Mouse (Mus musculus) midbrain, embryonic 15.5 days (tissue): ENCODE results near the gene Vwf. TPM values are rescaled to one million over a fixed set of nuclear protein-coding genes. Genes with fewer than 3 reads are reported as not detected.

ENCODE experiments used
- ATAC-seq: fragments of 200-750 bp; cut with Nextera tagmentation; replicated peaks from 2 replicates; pipeline ENCODE4 v1.8.0; 2017; ENCODE audit warnings: moderate TSS enrichment
- H3K27ac ChIP-seq: fragments of 300-500 bp; sonication (generic); 2 replicates; pipeline ENCODE4 v1.5.1; 2015; ENCODE audit warnings: mild to moderate bottlenecking, inconsistent platforms
- H3K27me3 ChIP-seq: fragments of 300-500 bp; sonication (generic); replicated peaks from 2 replicates; pipeline ENCODE4 v1.6.1; 2015; ENCODE audit warnings: inconsistent platforms
- H3K36me3 ChIP-seq: fragments of 300-500 bp; sonication (generic); replicated peaks from 2 replicates; pipeline ENCODE4 v1.6.1; 2015; ENCODE audit warnings: inconsistent platforms
- H3K4me1 ChIP-seq: fragments of 300-500 bp; sonication (generic); 2 replicates; pipeline ENCODE4 v1.6.1; 2015; ENCODE audit warnings: inconsistent platforms
- H3K4me2 ChIP-seq: fragments of 300-500 bp; sonication (generic); 2 replicates; pipeline ENCODE4 v1.6.1; 2015; ENCODE audit warnings: inconsistent platforms, mild to moderate bottlenecking, moderate library complexity
- H3K4me3 ChIP-seq: fragments of 300-500 bp; sonication (generic); 2 replicates; pipeline ENCODE4 v1.5.1; 2015; ENCODE audit warnings: mild to moderate bottlenecking, inconsistent platforms
- H3K9ac ChIP-seq: fragments of 300-500 bp; sonication (generic); 2 replicates; pipeline ENCODE4 v1.6.1; 2015; ENCODE audit warnings: mild to moderate bottlenecking, inconsistent platforms
- H3K9me3 ChIP-seq: fragments of 300-500 bp; sonication (generic); 2 replicates; pipeline ENCODE4 v1.6.1; 2016; ENCODE audit warnings: inconsistent platforms
- WGBS: fragments of 180-500 bp; shearing (Covaris S2); methylation state at CpG from one replicate; pipeline ENCODE4 v1.1.7; 2015; ENCODE audit warnings: mixed read lengths; 5-methylcytosine and 5-hydroxymethylcytosine counted together
- polyA plus RNA-seq: library from polyadenylated mRNA; unstranded; fragments of >200 nt; fragmentation: Nextera tagmentation; extraction: Ambion mirVana; gene quantifications from 2 replicates; pipeline ENCODE4 v1.2.1, GENCODE M21; 2015

Vwf gene
- polyA plus RNA-seq, 1 experiment from 2014 or later: 11.3 TPM

- ATAC-seq: no peak
- WGBS: 90% methylated on average over 6 of the region's 6 CpGs
- H3K27ac ChIP-seq: no peak overlapping the region
- H3K4me2 ChIP-seq: no peak overlapping the region
- H3K9ac ChIP-seq: no peak overlapping the region
- no peaks in the 10 kb centered on the region for H3K9me3 ChIP-seq
- no peaks in the 10 kb centered on the region for H3K27me3 ChIP-seq
- H3K4me3 ChIP-seq: no peak overlapping the region
- no peaks in the 10 kb centered on the region for H3K4me1 ChIP-seq
- H3K36me3 ChIP-seq: no peaks in the 10 kb centered on the region
These were observed 46.0 kb downstream of the Vwf start for GRCm38 (mm10) chr6:125592536-125592935.

GRCm38 (mm10) chr6:125594311-125594710 lies 47.7 kb downstream of the Vwf start:
- Histone ChIP-seq H3K4me1 (no peaks in the 10 kb centered on the region), H3K9ac (no peak overlapping the region), H3K4me2 (no peak overlapping the region), H3K36me3 (no peaks in the 10 kb centered on the region), H3K27ac (no peak overlapping the region), H3K27me3 (no peaks in the 10 kb centered on the region), H3K4me3 (no peak overlapping the region), H3K9me3 (no peaks in the 10 kb centered on the region)
- ATAC-seq: no peak
- WGBS: 89% methylated on average over 4 of the region's 4 CpGs

- Histone ChIP-seq H3K27me3 (no peaks in the 10 kb centered on the region), H3K27ac (no peak overlapping the region), H3K4me2 (no peak overlapping the region), H3K4me3 (no peak overlapping the region), H3K36me3 (no peaks in the 10 kb centered on the region), H3K9ac (no peak overlapping the region), H3K4me1 (no peaks in the 10 kb centered on the region), H3K9me3 (no peaks in the 10 kb centered on the region)
- ATAC-seq: no peak
- 71% methylated on average over 4 of the region's 4 CpGs for WGBS
These were observed 48.3 kb downstream of the Vwf start for GRCm38 (mm10) chr6:125594825-125595224.

- Histone ChIP-seq H3K36me3 (no peaks in the 10 kb centered on the region), H3K4me1 (no peaks in the 10 kb centered on the region), H3K27me3 (no peaks in the 10 kb centered on the region), H3K4me2 (no peak overlapping the region), H3K4me3 (no peak overlapping the region), H3K9ac (no peak overlapping the region), H3K9me3 (no peaks in the 10 kb centered on the region), H3K27ac (no peak overlapping the region)
- no peak for ATAC-seq
- WGBS: 23% methylated on average over 16 of the region's 16 CpGs
These were observed 50.2 kb downstream of the Vwf start for GRCm38 (mm10) chr6:125596701-125597318.

GRCm38 (mm10) chr6:125597716-125598115 lies 51.1 kb downstream of the Vwf start:
- WGBS: 85% methylated on average over 4 of the region's 4 CpGs
- no peaks in the 10 kb centered on the region for H3K27me3 ChIP-seq
- no peak for ATAC-seq
- H3K36me3 ChIP-seq: no peaks in the 10 kb centered on the region
- H3K9ac ChIP-seq: no peak overlapping the region
- no peak overlapping the region for H3K4me3 ChIP-seq
- H3K27ac ChIP-seq: no peak overlapping the region
- no peak overlapping the region for H3K4me2 ChIP-seq
- H3K4me1 ChIP-seq: no peaks in the 10 kb centered on the region
- H3K9me3 ChIP-seq: no peaks in the 10 kb centered on the region

- 44% methylated on average over 9 of the region's 9 CpGs for WGBS
- H3K4me1 ChIP-seq: peaks cover 5% of the 10 kb centered on the region; the same call in 1 of the 2 replicates
- H3K27ac ChIP-seq: no peak overlapping the region
- peak; percentile 35 for ATAC-seq
- H3K36me3 ChIP-seq: no peaks in the 10 kb centered on the region
- no peak overlapping the region for H3K4me3 ChIP-seq
- H3K27me3 ChIP-seq: no peaks in the 10 kb centered on the region
- H3K9ac ChIP-seq: no peak overlapping the region
- no peaks in the 10 kb centered on the region for H3K9me3 ChIP-seq
- H3K4me2 ChIP-seq: no peak overlapping the region
These were observed 53.5 kb downstream of the Vwf start for GRCm38 (mm10) chr6:125600036-125600558.

- H3K4me3 ChIP-seq: no peak overlapping the region
- H3K9ac ChIP-seq: no peak overlapping the region
- H3K4me2 ChIP-seq: no peak overlapping the region
- no peak for ATAC-seq
- H3K36me3 ChIP-seq: no peaks in the 10 kb centered on the region
- 80% methylated on average over 8 of the region's 8 CpGs for WGBS
- H3K27me3 ChIP-seq: 0 out of 2 replicates have a peak, but pooled peaks cover 1% of the 10 kb centered on the region
- H3K9me3 ChIP-seq: no peaks in the 10 kb centered on the region
- H3K27ac ChIP-seq: no peak overlapping the region
- peaks cover 5% of the 10 kb centered on the region; the same call in 1 of the 2 replicates for H3K4me1 ChIP-seq
These were observed 54.1 kb downstream of the Vwf start for GRCm38 (mm10) chr6:125600669-125601068.

- ATAC-seq: no peak
- Histone ChIP-seq H3K27me3 (0 out of 2 replicates have a peak, but pooled peaks cover 2% of the 10 kb centered on the region), H3K4me3 (no peak overlapping the region), H3K27ac (no peak overlapping the region), H3K9me3 (no peaks in the 10 kb centered on the region), H3K4me2 (no peak overlapping the region), H3K4me1 (peaks cover 5% of the 10 kb centered on the region; the same call in 1 of the 2 replicates), H3K36me3 (no peaks in the 10 kb centered on the region), H3K9ac (no peak overlapping the region)
- 69% methylated on average over 4 of the region's 4 CpGs for WGBS
These were observed 54.6 kb downstream of the Vwf start for GRCm38 (mm10) chr6:125601190-125601589.

GRCm38 (mm10) chr6:125601748-125602147 lies 55.2 kb downstream of the Vwf start:
- H3K9ac ChIP-seq: no peak overlapping the region
- H3K9me3 ChIP-seq: no peaks in the 10 kb centered on the region
- H3K4me2 ChIP-seq: no peak overlapping the region
- WGBS: 83% methylated on average over 5 of the region's 5 CpGs
- H3K4me3 ChIP-seq: no peak overlapping the region
- peaks cover 5% of the 10 kb centered on the region; the same call in 1 of the 2 replicates for H3K4me1 ChIP-seq
- H3K27ac ChIP-seq: no peak overlapping the region
- no peak for ATAC-seq
- H3K27me3 ChIP-seq: 0 out of 2 replicates have a peak, but pooled peaks cover 2% of the 10 kb centered on the region
- no peaks in the 10 kb centered on the region for H3K36me3 ChIP-seq

- H3K4me1 ChIP-seq: peaks cover 5% of the 10 kb centered on the region; the same call in 1 of the 2 replicates
- no peaks in the 10 kb centered on the region for H3K36me3 ChIP-seq
- no peak for ATAC-seq
- 78% methylated on average over 5 of the region's 5 CpGs for WGBS
- H3K4me3 ChIP-seq: no peak overlapping the region
- no peaks in the 10 kb centered on the region for H3K9me3 ChIP-seq
- H3K27ac ChIP-seq: no peak overlapping the region
- H3K4me2 ChIP-seq: no peak overlapping the region
- 0 out of 2 replicates have a peak, but pooled peaks cover 2% of the 10 kb centered on the region for H3K27me3 ChIP-seq
- H3K9ac ChIP-seq: no peak overlapping the region
These were observed 55.8 kb downstream of the Vwf start for GRCm38 (mm10) chr6:125602354-125602753.

GRCm38 (mm10) chr6:125603234-125603633 lies 56.7 kb downstream of the Vwf start:
- Histone ChIP-seq H3K27ac (no peak overlapping the region), H3K36me3 (no peaks in the 10 kb centered on the region), H3K4me3 (no peak overlapping the region), H3K9ac (no peak overlapping the region), H3K4me1 (peaks cover 5% of the 10 kb centered on the region; the same call in 1 of the 2 replicates), H3K9me3 (no peaks in the 10 kb centered on the region), H3K4me2 (peak overlapping the region; percentile 25), H3K27me3 (0 out of 2 replicates have a peak, but pooled peaks cover 2% of the 10 kb centered on the region)
- WGBS: 5% methylated on average over 18 of the region's 18 CpGs
- peak; percentile 31 for ATAC-seq

- H3K4me2 ChIP-seq: 0 out of 2 replicates have a peak overlapping the region, but pooled peaks have one; percentile 25
- H3K4me1 ChIP-seq: peaks cover 5% of the 10 kb centered on the region; the same call in 1 of the 2 replicates
- 83% methylated on average over 26 of the region's 26 CpGs for WGBS
- no peak overlapping the region for H3K9ac ChIP-seq
- H3K4me3 ChIP-seq: no peak overlapping the region
- H3K36me3 ChIP-seq: no peaks in the 10 kb centered on the region
- H3K9me3 ChIP-seq: no peaks in the 10 kb centered on the region
- H3K27ac ChIP-seq: no peak overlapping the region
- 0 out of 2 replicates have a peak, but pooled peaks cover 2% of the 10 kb centered on the region for H3K27me3 ChIP-seq
- no peak for ATAC-seq
These were observed 57.3 kb downstream of the Vwf start for GRCm38 (mm10) chr6:125603678-125604462.
